Mouse (Mus musculus) heart, embryonic 13.5 days (tissue): ENCODE measurements around the gene Fam241a. TPM values are rescaled to one million over a fixed set of nuclear protein-coding genes. Genes with fewer than 3 reads are reported as not detected.

Source experiments
- ATAC-seq: fragments of 200-750 bp; cut with Nextera tagmentation; 2 replicates; pipeline ENCODE4 v1.8.0; 2017; ENCODE audit warnings: moderate TSS enrichment; ENCODE audit not compliant: insufficient number of reproducible peaks, low FRiP score, low TSS enrichment; ENCODE audit errors: extremely low read depth
- H3K27ac ChIP-seq: fragments of 300-500 bp; sonication (generic); replicated peaks from 2 replicates; pipeline ENCODE4 v1.5.1; 2015; ENCODE audit warnings: moderate library complexity, mild to moderate bottlenecking, inconsistent platforms
- H3K27me3 ChIP-seq: fragments of 300-500 bp; sonication (generic); replicated peaks from 2 replicates; pipeline ENCODE4 v1.6.1; 2015; ENCODE audit warnings: mild to moderate bottlenecking, inconsistent platforms
- H3K36me3 ChIP-seq: fragments of 300-500 bp; sonication (generic); 2 replicates; pipeline ENCODE4 v1.6.1; 2015; ENCODE audit warnings: mild to moderate bottlenecking, inconsistent platforms
- H3K4me1 ChIP-seq: fragments of 300-500 bp; sonication (generic); 2 replicates; pipeline ENCODE4 v1.6.1; 2015; ENCODE audit warnings: inconsistent platforms
- H3K4me2 ChIP-seq: fragments of 300-500 bp; sonication (generic); 2 replicates; pipeline ENCODE4 v1.6.1; 2015; ENCODE audit warnings: inconsistent platforms, mild to moderate bottlenecking, moderate library complexity
- H3K4me3 ChIP-seq: fragments of 300-500 bp; sonication (generic); 2 replicates; pipeline ENCODE4 v1.5.1; 2015; ENCODE audit warnings: moderate library complexity, mild to moderate bottlenecking, inconsistent platforms
- H3K9ac ChIP-seq: fragments of 300-500 bp; sonication (generic); 2 replicates; pipeline ENCODE4 v1.6.1; 2015; ENCODE audit warnings: inconsistent platforms, mild to moderate bottlenecking, moderate library complexity
- H3K9me3 ChIP-seq: fragments of 300-500 bp; sonication (generic); 2 replicates; pipeline ENCODE4 v1.6.1; 2016; ENCODE audit warnings: inconsistent platforms
- WGBS: fragments of 180-500 bp; shearing (Covaris S2); methylation state at CpG from one replicate; pipeline ENCODE4 v1.1.7; 2015; ENCODE audit warnings: mixed read lengths; 5-methylcytosine and 5-hydroxymethylcytosine counted together
- polyA plus RNA-seq: library from polyadenylated mRNA; unstranded; fragments of >200 nt; fragmentation: Nextera tagmentation; extraction: Ambion mirVana; gene quantifications from 2 replicates; pipeline ENCODE4 v1.2.1, GENCODE M21; 2015

Gene Fam241a
- polyA plus RNA-seq, 1 experiment from 2014 or later = 6.9 TPM

DNA sequence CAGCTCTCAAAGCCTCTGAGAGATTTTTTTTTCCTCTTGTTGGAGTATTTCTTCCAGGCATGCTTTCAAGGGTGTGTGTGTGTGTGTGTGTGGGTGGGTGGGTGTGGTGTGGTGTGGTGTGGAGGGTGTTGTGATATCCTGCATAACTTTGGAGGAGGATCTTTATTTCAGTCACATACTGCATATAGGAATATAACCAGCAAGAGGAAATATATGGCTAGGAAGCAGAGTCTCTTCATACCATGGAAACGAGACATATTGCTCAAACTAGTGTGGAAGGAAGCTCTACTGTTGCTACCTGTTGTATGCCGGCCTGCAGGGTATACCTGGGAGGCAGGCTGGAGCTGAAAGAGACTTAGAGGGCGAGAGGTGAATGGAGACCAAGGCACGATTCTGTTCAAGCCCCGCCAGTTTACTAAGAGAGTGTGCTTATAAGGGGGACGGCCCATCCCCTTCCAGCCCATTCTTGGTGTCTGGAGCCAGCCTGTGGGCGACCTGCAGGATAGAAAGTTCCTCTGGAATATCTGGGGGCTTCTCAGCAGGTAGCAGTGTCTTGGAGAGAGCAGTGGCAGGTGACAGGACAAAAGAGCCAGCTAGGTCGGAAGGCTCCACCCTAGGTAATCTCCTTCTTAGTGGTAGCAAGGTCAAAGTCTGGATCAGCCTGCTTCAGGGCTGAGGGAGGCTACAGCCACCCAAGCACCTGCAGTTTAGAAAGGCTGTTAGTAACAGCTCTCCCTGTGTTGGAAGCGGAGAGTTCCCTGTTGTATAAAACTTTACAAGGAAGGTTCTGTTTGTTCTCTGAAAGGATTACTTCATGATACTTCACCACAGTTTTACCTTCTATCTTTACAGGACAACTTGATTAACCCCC is 45.1 kb downstream of the Fam241a start:
- Histone ChIP-seq H3K9ac (no peak overlapping the region), H3K9me3 (peaks cover 3% of the 10 kb centered on the region; the same call in 1 of the 2 replicates), H3K36me3 (no peaks in the 10 kb centered on the region), H3K4me3 (no peak overlapping the region), H3K27ac (no peak overlapping the region), H3K27me3 (peaks cover 25% of the 10 kb centered on the region), H3K4me1 (peaks cover 7% of the 10 kb centered on the region), H3K4me2 (no peak overlapping the region)
- ATAC-seq = no peak
- 56% methylated on average over 9 of the region's 9 CpGs for WGBS

DNA sequence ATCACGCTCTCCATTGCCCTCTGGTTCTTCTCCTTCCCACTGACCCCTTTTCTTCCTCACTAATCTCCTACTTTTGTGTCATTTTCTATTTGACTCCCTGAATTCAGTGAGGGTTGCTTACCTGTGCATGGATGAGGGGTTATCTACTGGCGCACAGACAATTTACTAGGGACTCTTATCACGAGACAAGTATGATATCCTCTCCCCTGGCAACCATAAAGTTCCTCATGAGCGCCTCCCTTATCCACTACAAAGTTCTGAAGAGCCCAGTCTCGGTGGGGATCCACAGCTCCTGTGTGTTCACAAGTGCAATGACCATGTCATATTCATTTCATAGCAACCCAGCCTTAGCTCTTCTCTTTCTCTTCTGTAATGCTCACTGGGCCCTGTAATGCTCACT is 46.2 kb downstream of the Fam241a start:
- Histone ChIP-seq H3K36me3 (no peaks in the 10 kb centered on the region), H3K4me2 (no peak overlapping the region), H3K4me3 (no peak overlapping the region), H3K9ac (no peak overlapping the region), H3K4me1 (peaks cover 7% of the 10 kb centered on the region), H3K27me3 (peaks cover 20% of the 10 kb centered on the region), H3K27ac (no peak overlapping the region), H3K9me3 (peaks cover 5% of the 10 kb centered on the region; the same call in 1 of the 2 replicates)
- no peak for ATAC-seq
- 71% methylated on average over 5 of the region's 5 CpGs for WGBS

DNA sequence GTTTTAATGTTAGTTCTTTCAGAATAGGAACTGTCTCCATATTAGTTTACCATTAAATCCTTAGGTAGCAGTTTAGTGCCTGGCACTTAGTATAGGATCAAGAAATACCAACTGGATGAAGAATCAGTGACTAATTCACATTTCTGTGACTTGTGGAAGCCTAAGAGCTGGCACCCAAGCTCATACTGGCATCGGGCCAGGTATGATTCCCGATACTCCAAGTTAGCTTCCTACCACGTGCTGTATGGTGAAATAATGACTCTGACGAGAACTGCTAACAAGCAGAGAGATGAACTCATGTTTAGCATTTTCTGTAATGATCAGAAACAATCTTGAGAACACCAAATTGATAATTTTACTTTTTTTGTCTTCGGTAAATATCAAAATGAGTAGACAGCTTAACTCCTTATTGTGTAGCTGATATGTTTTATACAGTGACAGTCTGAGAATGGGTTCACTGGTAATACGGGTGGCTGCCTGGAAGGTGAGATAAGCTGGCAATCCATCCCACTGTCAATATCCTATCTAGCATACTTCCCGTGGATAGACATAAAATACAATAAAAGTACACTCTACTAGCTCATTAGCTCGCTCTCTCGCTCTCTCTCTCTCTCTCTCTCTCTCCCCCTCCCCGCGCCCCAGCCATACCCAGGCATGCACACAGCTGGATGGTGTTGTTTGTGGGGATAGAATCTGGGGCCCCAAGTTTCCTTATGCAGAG is 47.9 kb downstream of the Fam241a start:
- no peaks in the 10 kb centered on the region for H3K4me1 ChIP-seq
- no peak overlapping the region for H3K4me2 ChIP-seq
- 66% methylated on average over 11 of the region's 11 CpGs for WGBS
- peaks cover 5% of the 10 kb centered on the region; the same call in 1 of the 2 replicates for H3K9me3 ChIP-seq
- no peak for ATAC-seq
- no peak overlapping the region for H3K4me3 ChIP-seq
- no peak overlapping the region for H3K27ac ChIP-seq
- H3K27me3 ChIP-seq = peaks cover 9% of the 10 kb centered on the region
- H3K9ac ChIP-seq = no peak overlapping the region
- no peaks in the 10 kb centered on the region for H3K36me3 ChIP-seq

DNA sequence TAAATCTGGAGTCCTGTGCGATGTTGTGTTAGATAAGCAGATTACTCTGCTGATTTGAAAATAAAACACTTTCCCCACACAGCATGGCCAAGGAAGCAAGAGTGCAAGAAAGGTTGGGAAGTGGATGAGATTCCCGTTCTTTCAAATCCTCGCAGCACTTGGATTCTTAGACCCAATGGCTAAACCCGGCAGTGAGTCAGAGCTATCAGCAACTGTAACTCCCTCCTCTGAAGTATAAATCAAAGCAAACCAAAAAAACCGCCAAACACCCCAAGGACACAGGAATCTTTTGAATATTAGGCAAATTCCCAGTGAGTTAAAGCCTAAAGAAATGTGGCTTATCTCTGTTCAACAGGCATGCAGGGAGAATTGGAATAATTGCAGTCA is 52.2 kb downstream of the Fam241a start:
- H3K36me3 ChIP-seq = no peaks in the 10 kb centered on the region
- ATAC-seq = no peak
- H3K27me3 ChIP-seq = peaks cover 16% of the 10 kb centered on the region
- H3K9ac ChIP-seq = no peak overlapping the region
- 53% methylated on average over 5 of the region's 5 CpGs for WGBS
- no peak overlapping the region for H3K4me3 ChIP-seq
- peaks cover 5% of the 10 kb centered on the region; the same call in 1 of the 2 replicates for H3K9me3 ChIP-seq
- no peaks in the 10 kb centered on the region for H3K4me1 ChIP-seq
- H3K4me2 ChIP-seq = no peak overlapping the region
- no peak overlapping the region for H3K27ac ChIP-seq

- no peak for ATAC-seq
- Histone ChIP-seq H3K9me3 (peaks cover 5% of the 10 kb centered on the region; the same call in 1 of the 2 replicates), H3K27ac (no peak overlapping the region), H3K4me3 (no peak overlapping the region), H3K27me3 (peaks cover 16% of the 10 kb centered on the region), H3K4me2 (no peak overlapping the region), H3K4me1 (peaks cover under 1% of the 10 kb centered on the region), H3K36me3 (no peaks in the 10 kb centered on the region), H3K9ac (no peak overlapping the region)
- 59% methylated on average over 2 of the region's 2 CpGs for WGBS
Measured at GRCm38 (mm10) chr3:127843324-127843940, 52.7 kb downstream of the Fam241a start.

- peaks cover 7% of the 10 kb centered on the region for H3K4me1 ChIP-seq
- H3K27ac ChIP-seq = no peak overlapping the region
- H3K36me3 ChIP-seq = no peaks in the 10 kb centered on the region
- ATAC-seq = no peak
- no peak overlapping the region for H3K4me3 ChIP-seq
- 81% methylated on average over 8 of the region's 8 CpGs for WGBS
- H3K9ac ChIP-seq = no peak overlapping the region
- H3K4me2 ChIP-seq = no peak overlapping the region
- peaks cover 16% of the 10 kb centered on the region for H3K27me3 ChIP-seq
- H3K9me3 ChIP-seq = peaks cover 5% of the 10 kb centered on the region; the same call in 1 of the 2 replicates
Measured at GRCm38 (mm10) chr3:127841926-127842325, 54.2 kb downstream of the Fam241a start.

GRCm38 (mm10) chr3:127837972-127838644 is 58.0 kb downstream of the Fam241a start:
- 31% methylated on average over 8 of the region's 8 CpGs for WGBS
- H3K9me3 ChIP-seq = no peaks in the 10 kb centered on the region
- H3K27ac ChIP-seq = peak overlapping the region; percentile 95
- no peaks in the 10 kb centered on the region for H3K36me3 ChIP-seq
- ATAC-seq = no peak
- peak overlapping the region; percentile 97 for H3K9ac ChIP-seq
- peak overlapping the region; percentile 91 for H3K4me3 ChIP-seq
- H3K4me2 ChIP-seq = peak overlapping the region; percentile 92
- peaks cover 26% of the 10 kb centered on the region for H3K4me1 ChIP-seq
- H3K27me3 ChIP-seq = peaks cover 16% of the 10 kb centered on the region

- no peaks in the 10 kb centered on the region for H3K9me3 ChIP-seq
- H3K27ac ChIP-seq = peak within 1 kb of the TSS; percentile 95
- H3K4me3 ChIP-seq = peak within 1 kb of the TSS; percentile 91
- WGBS = under 1% methylated on average over 72 of the region's 89 CpGs
- H3K27me3 ChIP-seq = peaks cover 10% of the 10 kb centered on the region
- peak; percentile 89 for ATAC-seq
- peak within 1 kb of the TSS; percentile 92 for H3K4me2 ChIP-seq
- H3K9ac ChIP-seq = peak within 1 kb of the TSS; percentile 97
- H3K4me1 ChIP-seq = peaks cover 26% of the 10 kb centered on the region
- H3K36me3 ChIP-seq = 0 out of 2 replicates have a peak, but pooled peaks cover 4% of the 10 kb centered on the region
Measured at GRCm38 (mm10) chr3:127837154-127837865, 58.8 kb downstream of the Fam241a start, which contains the start of gene Ap1ar. Gene Ap1ar (minus strand): TSS chr3:127837523.

DNA sequence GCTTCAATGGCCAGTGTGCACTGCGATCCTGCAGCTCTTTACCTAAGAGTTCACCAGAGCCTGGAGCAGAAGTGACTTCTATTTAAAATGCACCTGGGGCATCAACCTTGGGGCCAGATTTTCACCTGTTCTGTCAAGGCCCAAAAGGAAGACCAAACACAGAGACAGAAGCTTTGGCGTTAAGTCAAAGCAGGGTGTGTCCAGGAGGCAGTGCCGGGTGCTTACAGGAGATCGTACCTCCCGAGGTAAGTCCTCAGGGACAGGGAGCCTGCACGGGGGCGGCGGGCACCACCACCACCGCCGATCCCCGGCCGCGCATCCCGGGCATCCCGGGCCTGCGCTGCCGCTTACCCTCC is 59.3 kb downstream of the Fam241a start:
- Histone ChIP-seq H3K4me3 (peak overlapping the region; percentile 91), H3K27me3 (peaks cover 6% of the 10 kb centered on the region), H3K9ac (peak overlapping the region; percentile 97), H3K36me3 (0 out of 2 replicates have a peak, but pooled peaks cover 4% of the 10 kb centered on the region), H3K4me1 (peaks cover 26% of the 10 kb centered on the region), H3K27ac (peak overlapping the region; percentile 95), H3K9me3 (no peaks in the 10 kb centered on the region), H3K4me2 (peak overlapping the region; percentile 92)
- under 1% methylated on average over 17 of the region's 17 CpGs for WGBS
- peak; percentile 26; the same call in 1 of the 2 replicates for ATAC-seq

- peaks cover 26% of the 10 kb centered on the region for H3K4me1 ChIP-seq
- no peak overlapping the region for H3K4me3 ChIP-seq
- no peaks in the 10 kb centered on the region for H3K9me3 ChIP-seq
- no peak overlapping the region for H3K27ac ChIP-seq
- H3K9ac ChIP-seq = no peak overlapping the region
- H3K4me2 ChIP-seq = peak overlapping the region; percentile 92; the same call in 1 of the 2 replicates
- no peak for ATAC-seq
- 0 out of 2 replicates have a peak, but pooled peaks cover 4% of the 10 kb centered on the region for H3K36me3 ChIP-seq
- 73% methylated on average over 6 of the region's 6 CpGs for whole genome bisulfite sequencing
- no peaks in the 10 kb centered on the region for H3K27me3 ChIP-seq
Measured at GRCm38 (mm10) chr3:127835594-127835993, 60.5 kb downstream of the Fam241a start.
